Comparison of ENCODE assay signal across 9 mouse cellular contexts in genomic region chr13:29780713-29781112, GRCm38 (mm10).
DNase-seq lines count a peak whose midpoint lies in the region; ATAC-seq lines count a peak whose summit lies in the region.
"Had no signal": no experiment of that assay in that cellular context is flagged by ENCODE, and none has a peak within 500 bp of the region (broad histone marks: within the 10 kb centered on the region; RNA-seq: fewer than 3 reads in every experiment).

No protein-coding gene starts in this region.

- H3K9me3 ChIP-seq in embryonic facial prominence, embryonic 10.5 days = no peaks in the 10 kb centered on the region
- no peaks in the 10 kb centered on the region for H3K9me3 ChIP-seq in midbrain, embryonic 11.5 days (ENCODE audit: control insufficient read depth, low read length)
- H3K9me3 ChIP-seq: limb, embryonic 13.5 days had no signal

- no peaks in the 10 kb centered on the region for H3K36me3 ChIP-seq in embryonic facial prominence, embryonic 10.5 days (replicated peaks)
- H3K36me3 ChIP-seq in midbrain, embryonic 11.5 days (ENCODE audit: control insufficient read depth, insufficient read depth, low read length) = no peaks in the 10 kb centered on the region
- H3K36me3 ChIP-seq: limb, embryonic 13.5 days had no signal

- H3K4me3 ChIP-seq in embryonic facial prominence, embryonic 10.5 days = no peak overlapping the region
- no peak overlapping the region for H3K4me3 ChIP-seq in midbrain, embryonic 11.5 days (ENCODE audit: low read depth, low read length)
- H3K4me3 ChIP-seq: limb, embryonic 13.5 days had no signal

- DNase-seq in adrenal gland, adult 2 months = peak; percentile 19
- DNase-seq in adrenal gland, adult 18-20 months (ENCODE audit: low spot score in 2 of 2) = no peak
- DNase-seq in embryonic facial prominence, embryonic 10.5 days (ENCODE audit: low spot score) = no peak
- DNase-seq in kidney, adult 18-20 months = peak; percentile 78
- peak; percentile 31 for DNase-seq in ovary, postnatal 14 days (ENCODE audit: low spot score)
- no peak for DNase-seq in spleen, postnatal 14 days (ENCODE audit: low spot score in 2 of 2)
- no peak for DNase-seq in layer of hippocampus, postnatal 25 days (ENCODE audit: extremely low spot score in 1 of 2, low spot score in 1 of 2)
- no peak for DNase-seq in midbrain, embryonic 11.5 days (ENCODE audit: low spot score, missing footprints)

- H3K27me3 ChIP-seq in embryonic facial prominence, embryonic 10.5 days (replicated peaks; ENCODE audit: low read depth, poor library complexity, severe bottlenecking) = no peaks in the 10 kb centered on the region
- H3K27me3 ChIP-seq in midbrain, embryonic 11.5 days (ENCODE audit: control insufficient read depth, insufficient read depth, low read length) = no peaks in the 10 kb centered on the region
- H3K27me3 ChIP-seq: limb, embryonic 13.5 days had no signal

- H3K4me2 ChIP-seq in midbrain, embryonic 11.5 days = no peak overlapping the region
- H3K4me2 ChIP-seq: limb, embryonic 13.5 days had no signal

- WGBS in embryonic facial prominence, embryonic 10.5 days = 55% methylated on average over 6 of the region's 6 CpGs
- 65% methylated on average over 6 of the region's 6 CpGs for WGBS in midbrain, embryonic 11.5 days

- no peak overlapping the region for H3K9ac ChIP-seq in midbrain, embryonic 11.5 days (ENCODE audit: low read length)
- H3K9ac ChIP-seq: limb, embryonic 13.5 days had no signal

- ATAC-seq in midbrain, embryonic 11.5 days (ENCODE audit: low FRiP score) = no peak

- peaks cover 35% of the 10 kb centered on the region for H3K4me1 ChIP-seq in embryonic facial prominence, embryonic 10.5 days
- H3K4me1 ChIP-seq in midbrain, embryonic 11.5 days (ENCODE audit: control insufficient read depth, insufficient read depth, low read length) = no peaks in the 10 kb centered on the region

- peak overlapping the region; percentile 15; the same call in 1 of the 2 replicates for H3K27ac ChIP-seq in embryonic facial prominence, embryonic 10.5 days (replicated peaks)
- no peak overlapping the region for H3K27ac ChIP-seq in midbrain, embryonic 11.5 days (ENCODE audit: low read depth, low read length)
- H3K27ac ChIP-seq: limb, embryonic 13.5 days had no signal

Comparison
In these comparisons a context has a peak if more than half of its experiments do, and no peak if none do; other contexts are left out.
1. DNase-seq: peak in adrenal gland, adult 2 months (single experiment), kidney, adult 18-20 months (single experiment) and ovary, postnatal 14 days (single experiment); none in adrenal gland, adult 18-20 months (0 of 2), embryonic facial prominence, embryonic 10.5 days (single experiment), spleen, postnatal 14 days (0 of 2), layer of hippocampus, postnatal 25 days (0 of 2) and midbrain, embryonic 11.5 days (single experiment).